Mouse (Mus musculus) ES-Bruce4 (cell line): ENCODE data around the gene Ccer1. TPM values are rescaled to one million over a fixed set of nuclear protein-coding genes. Genes with fewer than 3 reads are reported as not detected.

Experiments used
- H3K27ac ChIP-seq: 2 replicates; pipeline ENCODE4 v1.5.1; 2012; ENCODE audit warnings: low read length, inconsistent platforms; ENCODE audit not compliant: insufficient read depth
- H3K27me3 ChIP-seq: 2 replicates; pipeline ENCODE4 v1.6.1; 2012; ENCODE audit warnings: mild to moderate bottlenecking, low read length, inconsistent platforms; ENCODE audit not compliant: control insufficient read depth, poor library complexity, insufficient read depth, severe bottlenecking
- H3K36me3 ChIP-seq: 2 replicates; pipeline ENCODE4 v1.6.1; 2012; ENCODE audit warnings: inconsistent platforms, mild to moderate bottlenecking, low read length, moderate library complexity; ENCODE audit not compliant: control insufficient read depth, poor library complexity, insufficient read depth, severe bottlenecking
- H3K4me1 ChIP-seq: one replicate; pipeline ENCODE4 v1.8.1; 2011; ENCODE audit warnings: low read length; ENCODE audit not compliant: control insufficient read depth, insufficient read depth
- H3K4me3 ChIP-seq: 2 replicates; pipeline ENCODE4 v1.5.1; 2011; ENCODE audit warnings: low read depth, mild to moderate bottlenecking, low read length
- H3K9ac ChIP-seq: 2 replicates; pipeline ENCODE4 v1.6.1; 2012; ENCODE audit warnings: low read depth, mild to moderate bottlenecking, inconsistent platforms; ENCODE audit not compliant: poor library complexity, severe bottlenecking
- H3K9me3 ChIP-seq: replicated peaks from 2 replicates; pipeline ENCODE4 v1.6.1; 2012; ENCODE audit warnings: mild to moderate bottlenecking, low read length, inconsistent platforms; ENCODE audit not compliant: control insufficient read depth, poor library complexity, insufficient read depth, severe bottlenecking
- CTCF ChIP-seq: IDR thresholded peaks from one replicate; pipeline ENCODE4 v1.8.1; 2011; ENCODE audit warnings: low read depth, low read length
- EP300 ChIP-seq: IDR thresholded peaks from 2 replicates; pipeline ENCODE4 v1.6.1; 2011; ENCODE audit warnings: low read depth, low read length; ENCODE audit not compliant: insufficient read depth
- POLR2A ChIP-seq: IDR thresholded peaks from one replicate; pipeline ENCODE4 v1.8.1; 2011; ENCODE audit warnings: low read length; ENCODE audit not compliant: insufficient read depth
- polyA plus RNA-seq: library from polyadenylated mRNA; stranded (reverse); fragments of >200 nt; gene quantifications from 2 replicates; pipeline ENCODE4 v1.2.4, GENCODE M21; 2011; ENCODE audit warnings: low read depth; ENCODE audit not compliant: missing spikeins, insufficient read depth, insufficient read length

The Ccer1 gene
- polyA plus RNA-seq = not detected in 2 replicates

DNA sequence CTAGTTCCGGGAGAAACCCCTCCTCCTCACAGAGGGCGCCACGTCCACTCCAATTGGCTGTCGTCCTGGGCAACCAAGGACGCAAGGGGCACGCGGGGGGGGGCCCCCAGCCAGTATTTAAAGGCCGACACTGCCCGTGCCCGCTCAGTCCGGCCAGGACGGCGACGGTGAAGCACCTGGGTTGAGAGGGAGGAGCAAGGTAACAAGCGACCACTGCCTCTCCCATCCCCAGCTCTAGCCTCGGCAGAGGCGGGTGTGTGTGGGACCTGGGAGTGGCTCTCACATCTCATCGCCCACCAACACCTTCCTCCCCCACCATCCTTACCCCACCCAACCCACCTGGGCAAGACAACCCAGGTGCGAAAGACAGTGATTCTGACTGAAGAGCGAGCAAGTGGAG lies at the start of gene Ccer1:
TSS of gene Ccer1 (plus strand) at position 147 of the 400 bp plus-strand sequence.
- Histone ChIP-seq H3K4me1 (no peaks in the 10 kb centered on the region), H3K27ac (no peak within 1 kb of the TSS), H3K4me3 (peak within 1 kb of the TSS; percentile 58), H3K36me3 (no peaks in the 10 kb centered on the region), H3K27me3 (no peaks in the 10 kb centered on the region), H3K9me3 (no peaks in the 10 kb centered on the region), H3K9ac (no peak within 1 kb of the TSS)
- TF ChIP-seq POLR2A (no peak), EP300 (no peak), CTCF (no peak)

DNA sequence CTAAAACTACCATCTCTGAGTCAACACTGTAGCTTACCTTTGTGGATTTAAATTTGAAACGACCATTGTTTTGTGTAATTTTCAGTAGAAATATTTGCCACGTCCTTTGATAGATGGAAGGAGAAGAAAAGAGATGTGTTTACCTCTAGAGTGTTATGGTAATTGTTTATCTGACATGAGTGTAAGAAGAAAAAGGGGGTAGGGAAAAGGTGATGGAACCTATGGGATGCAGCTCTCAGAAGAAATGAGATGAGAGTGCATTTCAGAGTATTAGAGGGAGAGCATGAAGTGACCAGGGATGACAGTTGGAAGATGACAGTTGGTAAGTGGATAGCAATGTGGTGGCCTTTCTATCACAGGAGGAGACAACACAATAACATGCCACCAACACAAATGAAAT lies 49.1 kb upstream of the Ccer1 start, which contains the start of gene Epyc:
TSS of gene Epyc (plus strand) at position 301 of the 400 bp plus-strand sequence.
- H3K4me1 ChIP-seq = no peaks in the 10 kb centered on the region
- no peaks in the 10 kb centered on the region for H3K27me3 ChIP-seq
- no peaks in the 10 kb centered on the region for H3K36me3 ChIP-seq
- TF ChIP-seq CTCF (no peak), POLR2A (no peak), EP300 (no peak)
- H3K27ac ChIP-seq = no peak within 1 kb of the TSS
- no peak within 1 kb of the TSS for H3K9ac ChIP-seq
- H3K4me3 ChIP-seq = no peak within 1 kb of the TSS
- no peaks in the 10 kb centered on the region for H3K9me3 ChIP-seq

GRCm38 (mm10) chr10:97650334-97650733 lies 42.5 kb upstream of the Ccer1 start:
- no peak overlapping the region for H3K27ac ChIP-seq
- H3K4me3 ChIP-seq = no peak overlapping the region
- no peaks in the 10 kb centered on the region for H3K27me3 ChIP-seq
- H3K4me1 ChIP-seq = no peaks in the 10 kb centered on the region
- H3K9me3 ChIP-seq = no peaks in the 10 kb centered on the region
- no peak overlapping the region for H3K9ac ChIP-seq
- no peak for TF ChIP-seq CTCF
- no peaks in the 10 kb centered on the region for H3K36me3 ChIP-seq

DNA sequence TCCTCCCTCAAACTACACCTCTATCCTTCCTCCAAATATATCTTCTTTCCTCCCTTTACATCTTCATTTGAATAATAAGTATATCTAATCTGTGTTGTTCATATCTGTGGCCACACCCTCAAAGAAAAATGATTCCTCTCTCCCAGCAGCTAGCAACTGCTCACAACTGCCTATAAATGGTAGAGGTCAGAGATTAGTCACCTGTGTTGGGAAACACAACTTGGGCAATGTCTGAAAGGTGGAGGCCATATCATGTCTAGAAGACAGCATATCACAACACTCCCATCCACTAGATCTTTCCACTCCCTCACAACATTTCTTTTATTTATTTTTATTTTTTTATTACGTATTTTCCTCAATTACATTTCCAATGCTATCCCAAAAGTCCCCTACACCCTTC lies 33.4 kb upstream of the Ccer1 start:
- no peak for TF ChIP-seq CTCF
- TF ChIP-seq POLR2A = no peak
- TF ChIP-seq EP300 = no peak
- H3K9me3 ChIP-seq = no peaks in the 10 kb centered on the region
- H3K27me3 ChIP-seq = no peaks in the 10 kb centered on the region
- no peak overlapping the region for H3K27ac ChIP-seq
- H3K4me3 ChIP-seq = no peak overlapping the region
- H3K36me3 ChIP-seq = no peaks in the 10 kb centered on the region
- no peak overlapping the region for H3K9ac ChIP-seq
- no peaks in the 10 kb centered on the region for H3K4me1 ChIP-seq

DNA sequence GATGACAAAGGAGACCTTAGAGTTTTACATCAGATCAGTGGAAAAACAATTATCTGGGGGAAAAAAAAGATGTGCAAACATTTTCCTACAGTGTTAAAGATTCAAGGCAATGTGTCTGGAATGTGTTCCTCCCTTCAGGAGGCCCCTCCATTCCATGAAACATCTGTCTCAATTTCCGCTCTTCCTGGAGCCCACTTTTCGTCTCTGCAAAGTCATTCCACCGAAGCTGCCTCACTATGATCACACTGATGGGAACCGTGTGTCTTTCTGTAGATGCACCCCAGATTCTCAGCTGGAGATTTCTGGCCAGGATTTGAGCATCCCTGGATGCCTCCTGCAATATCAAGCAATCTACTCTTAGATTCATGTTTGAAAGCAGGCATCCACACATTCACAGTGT lies 24.2 kb upstream of the Ccer1 start:
- TF ChIP-seq POLR2A = no peak
- no peak for TF ChIP-seq CTCF
- no peak for TF ChIP-seq EP300
- no peak overlapping the region for H3K4me3 ChIP-seq
- no peaks in the 10 kb centered on the region for H3K4me1 ChIP-seq
- no peaks in the 10 kb centered on the region for H3K36me3 ChIP-seq
- H3K27ac ChIP-seq = no peak overlapping the region
- no peak overlapping the region for H3K9ac ChIP-seq
- no peaks in the 10 kb centered on the region for H3K27me3 ChIP-seq
- 0 out of 2 replicates have a peak, but pooled peaks cover 2% of the 10 kb centered on the region for H3K9me3 ChIP-seq

DNA sequence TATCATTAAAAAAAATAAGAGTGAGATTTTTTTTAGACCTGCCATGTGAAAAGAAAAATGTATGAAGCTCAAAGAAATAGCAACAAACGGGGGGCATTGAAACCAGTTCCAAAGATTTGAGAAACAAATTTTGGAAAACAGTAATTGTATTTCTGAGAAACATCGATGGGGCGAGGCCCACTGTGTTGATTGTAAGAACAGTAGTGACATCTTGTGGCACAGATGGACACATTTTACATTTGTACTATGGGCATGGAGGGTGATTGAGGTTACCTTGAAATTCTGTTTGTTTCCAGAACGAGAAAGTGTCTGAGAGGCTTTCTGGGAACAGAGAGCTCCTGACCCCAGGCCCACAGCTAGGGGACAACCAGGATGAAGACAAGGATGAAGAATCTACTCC lies 22.7 kb upstream of the Ccer1 start:
- H3K4me3 ChIP-seq = no peak overlapping the region
- no peak overlapping the region for H3K27ac ChIP-seq
- H3K36me3 ChIP-seq = no peaks in the 10 kb centered on the region
- H3K9ac ChIP-seq = no peak overlapping the region
- 0 out of 2 replicates have a peak, but pooled peaks cover 2% of the 10 kb centered on the region for H3K9me3 ChIP-seq
- no peaks in the 10 kb centered on the region for H3K27me3 ChIP-seq
- no peaks in the 10 kb centered on the region for H3K4me1 ChIP-seq
- TF ChIP-seq EP300 (no peak), CTCF (no peak), POLR2A (no peak)
